10 mouse cellular contexts compared by ENCODE assay signal in genomic region chr17:78266271-78266670, GRCm38 (mm10).
"Had no signal": no experiment of that assay in that cellular context is flagged by ENCODE, and none has a peak within 500 bp of the region (broad histone marks: within the 10 kb centered on the region; RNA-seq: fewer than 3 reads in every experiment).

No protein-coding gene starts in this region.

- H3K4me3 ChIP-seq: limb, embryonic 15.5 days; liver, embryonic 13.5 days; lung, embryonic 15.5 days; midbrain, embryonic 12.5 days; neural tube, embryonic 13.5 days had no signal

- ATAC-seq: intestine, postnatal 0 days; liver, postnatal 0 days; midbrain, embryonic 16.5 days had no signal

- H3K27me3 ChIP-seq: limb, embryonic 15.5 days; liver, embryonic 13.5 days; lung, embryonic 15.5 days; midbrain, embryonic 12.5 days; neural tube, embryonic 13.5 days had no signal

- DNase-seq: liver, embryonic 13.5 days; liver, postnatal 0 days; right cerebral cortex, postnatal 14 days; thymus, postnatal 14 days had no signal

- H3K9me3 ChIP-seq: limb, embryonic 15.5 days; liver, embryonic 13.5 days; lung, embryonic 15.5 days; midbrain, embryonic 12.5 days; neural tube, embryonic 13.5 days had no signal

- H3K36me3 ChIP-seq: liver, embryonic 13.5 days; lung, embryonic 15.5 days; midbrain, embryonic 12.5 days; neural tube, embryonic 13.5 days had no signal

- H3K27ac ChIP-seq: limb, embryonic 15.5 days; liver, embryonic 13.5 days; lung, embryonic 15.5 days; midbrain, embryonic 12.5 days; neural tube, embryonic 13.5 days had no signal

- H3K9ac ChIP-seq: limb, embryonic 15.5 days; liver, embryonic 13.5 days; liver, postnatal 0 days; lung, embryonic 15.5 days; midbrain, embryonic 12.5 days; neural tube, embryonic 13.5 days had no signal

- H3K4me2 ChIP-seq: limb, embryonic 15.5 days; liver, embryonic 13.5 days; lung, embryonic 15.5 days; midbrain, embryonic 12.5 days; neural tube, embryonic 13.5 days had no signal

- H3K4me1 ChIP-seq: liver, embryonic 13.5 days; midbrain, embryonic 12.5 days had no signal
